Mouse (Mus musculus): ENCODE data around the gene Vmn1r239-ps.
"Not testable (repeated sequence)": the region's sequence is repeated elsewhere in the genome, so short reads cannot be mapped to it uniquely, and the experiment has no call there.

Gene Vmn1r239-ps

GRCm38 (mm10) chrX:147453610-147454009 is at the start of gene Vmn1r239-ps:
Gene Vmn1r239-ps, minus strand, starts transcription at chrX:147453710.
- not testable (repeated sequence) for DNase-seq (ENCODE audit: low read depth, low spot score)

- DNase-seq (ENCODE audit: low read depth, low spot score): no peak
Measured at GRCm38 (mm10) chrX:147489551-147489950, 36.0 kb upstream of the Vmn1r239-ps start.

- no peak for DNase-seq (ENCODE audit: low read depth, low spot score)
Measured at GRCm38 (mm10) chrX:147443386-147443785, 10.1 kb downstream of the Vmn1r239-ps start.

GRCm38 (mm10) chrX:147435400-147435799 is 18.1 kb downstream of the Vmn1r239-ps start:
- no peak for DNase-seq (ENCODE audit: low read depth, low spot score)

- DNase-seq (ENCODE audit: low read depth, low spot score): no peak
Measured at GRCm38 (mm10) chrX:147429753-147430152, 23.8 kb downstream of the Vmn1r239-ps start.

DNA sequence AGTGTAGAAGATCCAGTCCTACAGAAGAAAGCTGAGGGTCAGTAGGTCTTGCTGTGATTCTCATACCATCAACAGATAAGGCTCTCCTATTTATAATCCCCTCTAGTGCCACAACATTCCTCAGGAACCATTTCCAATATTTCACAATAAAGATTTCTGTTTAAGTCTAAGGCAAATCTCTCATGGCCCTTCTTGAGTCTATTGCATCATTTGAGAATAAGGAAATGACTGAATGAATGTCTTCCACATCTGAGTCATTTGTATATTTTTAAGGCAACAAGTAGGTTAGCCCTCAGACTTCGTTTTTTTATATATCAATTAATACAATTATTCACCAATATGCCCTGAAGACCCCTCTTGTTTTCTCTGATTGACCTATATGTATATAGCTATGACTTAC is 24.4 kb downstream of the Vmn1r239-ps start, which contains the start of gene Il13ra2:
Gene Il13ra2 (minus strand): TSS at position 64 of the 400 bp plus-strand sequence.
- DNase-seq (ENCODE audit: low read depth, low spot score): no peak

All from mesoderm, embryonic 11.5 days (tissue).